Mouse (Mus musculus) gastrocnemius, postnatal 36 days (tissue): ENCODE measurements around the gene Hexa. TPM values are rescaled to one million over a fixed set of nuclear protein-coding genes. Genes with fewer than 3 reads are reported as not detected.
A peak's percentile ranks its signal among the peaks of the same experiment; 100 is the strongest.

Experiments
- DNase-seq, 2 experiments: peaks; one replicate each; pipeline ENCODE4 v3.0.0; 2022
- intact Hi-C: fragments of 180-260 bp; cut with DNase I; formaldehyde crosslinking; loops from one replicate; pipeline ENCODE4 v1.15.1; 2025
- long read RNA-seq, 2 experiments: library from polyadenylated mRNA; stranded (forward); transcript quantifications; one replicate each; pipeline ENCODE4 v2.0.0; 2021
- total RNA-seq, 2 experiments: library from RNA; stranded (reverse); gene quantifications; 2 replicates each; pipeline ENCODE4 v1.2.3; 2021

Gene Hexa
- 10 to 100 TPM; 22.6 to 23.6 TPM for total RNA-seq
- long read RNA-seq, experiment 1, transcript Hexa-201 (14 exons, 1,996 nt), result major isoform, 28 of 34 reads
- long read RNA-seq, experiment 1, partial matches to known transcripts, result 4 of 34 reads
- long read RNA-seq, experiment 1, other reads (novel, unspliced or antisense), result 2 of 34 reads
- long read RNA-seq, experiment 2, transcript Hexa-201 (14 exons, 1,996 nt), result major isoform, 34 of 43 reads
- long read RNA-seq, experiment 2, partial matches to known transcripts, result 9 of 43 reads
- long read RNA-seq, experiment 2, other reads (novel, unspliced or antisense), result 0 of 43 reads

GRCm38 (mm10) chr9:59539441-59540137 lies at the start of gene Hexa, which contains the start of gene Tmem202:
TSS of gene Hexa (plus strand) at chr9:59539540.
TSS of gene Tmem202 (minus strand) at chr9:59539847.
- intact Hi-C loops, result no loop called here
- peak; percentile 73 to 76 for DNase-seq

- DNase-seq, result no peak
- intact Hi-C loops, result no loop called here
These were observed 31.2 kb upstream of the Hexa start for GRCm38 (mm10) chr9:59508146-59508545.

GRCm38 (mm10) chr9:59512381-59512780 lies 27.0 kb upstream of the Hexa start:
- DNase-seq, result no peak
- intact Hi-C loops, result no loop called here

- DNase-seq, result no peak
- intact Hi-C loops, result no loop called here
These were observed 24.3 kb upstream of the Hexa start for GRCm38 (mm10) chr9:59515069-59515468.

- intact Hi-C loops, result no loop called here
- DNase-seq, result no peak
These were observed 22.2 kb upstream of the Hexa start for GRCm38 (mm10) chr9:59517127-59517526.

- intact Hi-C loops, result no loop called here
- DNase-seq, result no peak
These were observed 20.4 kb upstream of the Hexa start for GRCm38 (mm10) chr9:59518976-59519375.

GRCm38 (mm10) chr9:59519396-59519795 lies 19.9 kb upstream of the Hexa start:
- no peak for DNase-seq
- intact Hi-C loops, result no loop called here

- no peak for DNase-seq
- intact Hi-C loops, result no loop called here
These were observed 16.4 kb upstream of the Hexa start for GRCm38 (mm10) chr9:59522906-59523305.

- DNase-seq, result no peak
- intact Hi-C loops, result no loop called here
These were observed 12.6 kb upstream of the Hexa start for GRCm38 (mm10) chr9:59526727-59527126.

GRCm38 (mm10) chr9:59527580-59527979 lies 11.8 kb upstream of the Hexa start:
- intact Hi-C loops, result no loop called here
- DNase-seq, result no peak

GRCm38 (mm10) chr9:59528274-59528673 lies 11.1 kb upstream of the Hexa start:
- no peak for DNase-seq
- intact Hi-C loops, result no loop called here

- intact Hi-C loops, result no loop called here
- no peak for DNase-seq
These were observed 7.7 kb upstream of the Hexa start for GRCm38 (mm10) chr9:59531645-59532044.

- intact Hi-C loops, result no loop called here
These were observed 5.9 kb upstream of the Hexa start for GRCm38 (mm10) chr9:59533422-59533821.

GRCm38 (mm10) chr9:59533889-59534288 lies 5.5 kb upstream of the Hexa start:
- intact Hi-C loops, result no loop called here
- peak; percentile 47 to 63 for DNase-seq

More at GRCm38 (mm10) chr9:59533422-59533821, 5.9 kb upstream of the Hexa start:
- DNase-seq, result no peak

- DNase-seq, result peak in 1 of 2 experiments; percentile 18
- intact Hi-C loops, result no loop called here
These were observed 1.7 kb upstream of the Hexa start for GRCm38 (mm10) chr9:59537651-59538050.

GRCm38 (mm10) chr9:59541617-59542016 lies 2.3 kb downstream of the Hexa start:
- DNase-seq, result no peak
- intact Hi-C loops, result no loop called here

- DNase-seq, result no peak
- intact Hi-C loops, result no loop called here
These were observed 3.5 kb downstream of the Hexa start for GRCm38 (mm10) chr9:59542766-59543324.

GRCm38 (mm10) chr9:59544739-59545138 lies 5.4 kb downstream of the Hexa start:
- intact Hi-C loops, result no loop called here
- no peak for DNase-seq

- no peak for DNase-seq
- intact Hi-C loops, result no loop called here
These were observed 8.5 kb downstream of the Hexa start for GRCm38 (mm10) chr9:59547869-59548268.

- no peak for DNase-seq
- intact Hi-C loops, result no loop called here
These were observed 9.7 kb downstream of the Hexa start for GRCm38 (mm10) chr9:59548961-59549487.

GRCm38 (mm10) chr9:59550077-59550476 lies 10.7 kb downstream of the Hexa start:
- intact Hi-C loops, result no loop called here
- no peak for DNase-seq
